Mouse (Mus musculus) forebrain, embryonic 13.5 days (tissue): ENCODE data around the gene Olfr603. TPM values are rescaled to one million over a fixed set of nuclear protein-coding genes. Genes with fewer than 3 reads are reported as not detected.
"Not testable (repeated sequence)": the region's sequence is repeated elsewhere in the genome, so short reads cannot be mapped to it uniquely, and the experiment has no call there.

Experiments
- ATAC-seq: fragments of 200-750 bp; cut with Nextera tagmentation; 2 replicates; pipeline ENCODE4 v1.8.0; 2017
- H3K27ac ChIP-seq: fragments of 300-500 bp; sonication (generic); 2 replicates; pipeline ENCODE4 v1.5.1; 2015; ENCODE audit warnings: inconsistent platforms, mild to moderate bottlenecking, moderate library complexity
- H3K27me3 ChIP-seq: fragments of 300-500 bp; sonication (generic); 2 replicates; pipeline ENCODE4 v1.6.1; 2015; ENCODE audit warnings: mild to moderate bottlenecking, inconsistent platforms
- H3K36me3 ChIP-seq: fragments of 300-500 bp; sonication (generic); 2 replicates; pipeline ENCODE4 v1.6.1; 2015; ENCODE audit warnings: mild to moderate bottlenecking, inconsistent platforms; ENCODE audit not compliant: poor library complexity, severe bottlenecking
- H3K4me1 ChIP-seq: fragments of 300-500 bp; sonication (generic); 2 replicates; pipeline ENCODE4 v1.6.1; 2015; ENCODE audit warnings: inconsistent platforms
- H3K4me2 ChIP-seq: fragments of 300-500 bp; sonication (generic); 2 replicates; pipeline ENCODE4 v1.6.1; 2015; ENCODE audit warnings: inconsistent platforms, mild to moderate bottlenecking, moderate library complexity
- H3K4me3 ChIP-seq: fragments of 300-500 bp; sonication (generic); 2 replicates; pipeline ENCODE4 v1.5.1; 2015; ENCODE audit warnings: mild to moderate bottlenecking, inconsistent platforms
- H3K9ac ChIP-seq: fragments of 300-500 bp; sonication (generic); 2 replicates; pipeline ENCODE4 v1.6.1; 2015; ENCODE audit warnings: mild to moderate bottlenecking, inconsistent platforms
- H3K9me3 ChIP-seq: fragments of 300-500 bp; sonication (generic); replicated peaks from 2 replicates; pipeline ENCODE4 v1.6.1; 2016; ENCODE audit warnings: inconsistent platforms
- WGBS: fragments of 180-500 bp; shearing (Covaris S2); methylation state at CpG from one replicate; pipeline ENCODE4 v1.1.7; 2015; 5-methylcytosine and 5-hydroxymethylcytosine counted together
- microRNA-seq: library from miRNA; unstranded; fragments of <30 nt; microRNA quantifications from one replicate; pipeline ENCODE4, GENCODE M21; 2016
- polyA plus RNA-seq: library from polyadenylated mRNA; unstranded; fragments of >200 nt; fragmentation: Nextera tagmentation; extraction: Ambion mirVana; gene quantifications from 2 replicates; pipeline ENCODE4 v1.2.1, GENCODE M21; 2015

The Olfr603 gene
- polyA plus RNA-seq: not detected in 2 replicates

- Histone ChIP-seq H3K4me2 (no peak within 1 kb of the TSS), H3K27ac (no peak within 1 kb of the TSS), H3K9me3 (no peaks in the 10 kb centered on the region), H3K4me3 (no peak within 1 kb of the TSS), H3K36me3 (no peaks in the 10 kb centered on the region), H3K9ac (no peak within 1 kb of the TSS), H3K27me3 (no peaks in the 10 kb centered on the region), H3K4me1 (no peaks in the 10 kb centered on the region)
- ATAC-seq: no peak
Observed at GRCm38 (mm10) chr7:103386077-103386476, at the start of gene Olfr603. Gene Olfr603 (minus strand): TSS chr7:103386177.

GRCm38 (mm10) chr7:103414772-103415171, 28.8 kb upstream of the Olfr603 start, which contains the start of gene Usp17lc:
Gene Usp17lc (plus strand): TSS chr7:103415072.
- H3K27ac ChIP-seq, H3K4me3 ChIP-seq, H3K4me1 ChIP-seq, H3K27me3 ChIP-seq, H3K36me3 ChIP-seq, ATAC-seq, H3K9me3 ChIP-seq, H3K4me2 ChIP-seq, H3K9ac ChIP-seq: not testable (repeated sequence)
- WGBS: 40% methylated on average over 1 of the region's 1 CpGs

GRCm38 (mm10) chr7:103406521-103407055, 20.6 kb upstream of the Olfr603 start:
- not testable (repeated sequence) for H3K9ac ChIP-seq, H3K9me3 ChIP-seq, H3K4me2 ChIP-seq, H3K27ac ChIP-seq, H3K4me3 ChIP-seq, ATAC-seq, H3K4me1 ChIP-seq, H3K27me3 ChIP-seq, H3K36me3 ChIP-seq
- 73% methylated on average over 3 of the region's 3 CpGs for WGBS

- no peak for ATAC-seq
- no peaks in the 10 kb centered on the region for H3K36me3 ChIP-seq
- H3K4me2 ChIP-seq: no peak overlapping the region
- H3K4me1 ChIP-seq: no peaks in the 10 kb centered on the region
- H3K9me3 ChIP-seq: no peaks in the 10 kb centered on the region
- no peak overlapping the region for H3K4me3 ChIP-seq
- no peaks in the 10 kb centered on the region for H3K27me3 ChIP-seq
- H3K9ac ChIP-seq: no peak overlapping the region
- H3K27ac ChIP-seq: no peak overlapping the region
- WGBS: 4% methylated on average over 1 of the region's 1 CpGs
Observed at GRCm38 (mm10) chr7:103398981-103399380, 13.0 kb upstream of the Olfr603 start.

- no peak overlapping the region for H3K4me2 ChIP-seq
- H3K4me1 ChIP-seq: no peaks in the 10 kb centered on the region
- no peak overlapping the region for H3K4me3 ChIP-seq
- no peak overlapping the region for H3K27ac ChIP-seq
- no peaks in the 10 kb centered on the region for H3K36me3 ChIP-seq
- H3K27me3 ChIP-seq: no peaks in the 10 kb centered on the region
- no peaks in the 10 kb centered on the region for H3K9me3 ChIP-seq
- ATAC-seq: no peak
- H3K9ac ChIP-seq: no peak overlapping the region
Observed at GRCm38 (mm10) chr7:103397758-103398157, 11.8 kb upstream of the Olfr603 start.

GRCm38 (mm10) chr7:103362555-103362954, 23.4 kb downstream of the Olfr603 start, which contains the start of gene Olfr601:
Gene Olfr601 (minus strand): TSS chr7:103362655.
- no peaks in the 10 kb centered on the region for H3K27me3 ChIP-seq
- no peak within 1 kb of the TSS for H3K4me2 ChIP-seq
- H3K9ac ChIP-seq: no peak within 1 kb of the TSS
- no peak within 1 kb of the TSS for H3K27ac ChIP-seq
- no peak within 1 kb of the TSS for H3K4me3 ChIP-seq
- H3K36me3 ChIP-seq: no peaks in the 10 kb centered on the region
- 93% methylated on average over 1 of the region's 1 CpGs for WGBS
- H3K9me3 ChIP-seq: no peaks in the 10 kb centered on the region
- H3K4me1 ChIP-seq: no peaks in the 10 kb centered on the region
- no peak for ATAC-seq

GRCm38 (mm10) chr7:103349569-103349968, 36.4 kb downstream of the Olfr603 start, which contains the start of gene Olfr600:
Gene Olfr600 (minus strand): TSS chr7:103349669.
- no peak within 1 kb of the TSS for H3K9ac ChIP-seq
- no peak for ATAC-seq
- H3K27me3 ChIP-seq: no peaks in the 10 kb centered on the region

GRCm38 (mm10) chr7:103335617-103336016, 50.4 kb downstream of the Olfr603 start, which contains the start of gene Olfr599:
Gene Olfr599 (plus strand): TSS chr7:103335917.
- H3K27me3 ChIP-seq: no peaks in the 10 kb centered on the region
- H3K4me1 ChIP-seq: no peaks in the 10 kb centered on the region
- ATAC-seq: no peak
- H3K9me3 ChIP-seq: no peaks in the 10 kb centered on the region
- 85% methylated on average over 1 of the region's 1 CpGs for WGBS
- no peak within 1 kb of the TSS for H3K27ac ChIP-seq
- no peak within 1 kb of the TSS for H3K4me2 ChIP-seq
- H3K36me3 ChIP-seq: no peaks in the 10 kb centered on the region
- no peak within 1 kb of the TSS for H3K4me3 ChIP-seq
- no peak within 1 kb of the TSS for H3K9ac ChIP-seq

More at GRCm38 (mm10) chr7:103349569-103349968, 36.4 kb downstream of the Olfr603 start, which contains the start of gene Olfr600:
- H3K36me3 ChIP-seq: no peaks in the 10 kb centered on the region
- no peaks in the 10 kb centered on the region for H3K4me1 ChIP-seq
- H3K27ac ChIP-seq: no peak within 1 kb of the TSS
- no peaks in the 10 kb centered on the region for H3K9me3 ChIP-seq
- no peak within 1 kb of the TSS for H3K4me3 ChIP-seq
- H3K4me2 ChIP-seq: no peak within 1 kb of the TSS

Small RNAs within 50 kb of the gene (microRNA-seq; reads per million reads assigned to microRNA genes)
- not detected for gene Gm25774

Other genes with a start within 250 kb of the Olfr603 start
- gene Olfr588-ps1, start 245.3 kb downstream of the Olfr603 start, polyA plus RNA-seq: not detected in 2 replicates
- gene Olfr589, start 229.8 kb downstream of the Olfr603 start, polyA plus RNA-seq: not detected in 2 replicates
- gene Olfr591, start 207.8 kb downstream of the Olfr603 start, polyA plus RNA-seq: not detected in 2 replicates
- not detected in 2 replicates for gene Olfr592, start 201.4 kb downstream of the Olfr603 start, polyA plus RNA-seq
- not detected in 2 replicates for gene Olfr593, start 174.3 kb downstream of the Olfr603 start, polyA plus RNA-seq
- not detected in 2 replicates for gene Olfr594, start 169.2 kb downstream of the Olfr603 start, polyA plus RNA-seq
- gene Usp17ld, start 133.7 kb downstream of the Olfr603 start, polyA plus RNA-seq: not detected in 2 replicates
- not detected in 2 replicates for gene Olfr596, start 80.5 kb downstream of the Olfr603 start, polyA plus RNA-seq
- gene Olfr597, start 69.9 kb downstream of the Olfr603 start, polyA plus RNA-seq: not detected in 2 replicates
- not detected in 2 replicates for gene Olfr598, start 62.6 kb downstream of the Olfr603 start, polyA plus RNA-seq
- not detected in 2 replicates for gene Olfr599, start 50.3 kb downstream of the Olfr603 start, polyA plus RNA-seq
- not detected in 2 replicates for gene Olfr600, start 36.5 kb downstream of the Olfr603 start, polyA plus RNA-seq
- gene Olfr601, start 23.5 kb downstream of the Olfr603 start, polyA plus RNA-seq: not detected in 2 replicates
- not detected in 2 replicates for gene Usp17lc, start 28.9 kb upstream of the Olfr603 start, polyA plus RNA-seq
- gene Olfr605, start 59.3 kb upstream of the Olfr603 start, polyA plus RNA-seq: not detected in 2 replicates
- gene Olfr606, start 62.9 kb upstream of the Olfr603 start, polyA plus RNA-seq: not detected in 2 replicates
- not detected in 2 replicates for gene Olfr607, start 78.0 kb upstream of the Olfr603 start, polyA plus RNA-seq
- not detected in 2 replicates for gene Olfr608, start 83.7 kb upstream of the Olfr603 start, polyA plus RNA-seq
- gene Olfr609, start 111.9 kb upstream of the Olfr603 start, polyA plus RNA-seq: not detected in 2 replicates
- not detected in 2 replicates for gene Olfr610, start 125.9 kb upstream of the Olfr603 start, polyA plus RNA-seq
- gene Olfr611, start 134.7 kb upstream of the Olfr603 start, polyA plus RNA-seq: not detected in 2 replicates
- gene Olfr612, start 156.5 kb upstream of the Olfr603 start, polyA plus RNA-seq: not detected in 2 replicates
- gene Olfr613, start 161.9 kb upstream of the Olfr603 start, polyA plus RNA-seq: not detected in 2 replicates
- gene Olfr615, start 169.9 kb upstream of the Olfr603 start, polyA plus RNA-seq: not detected in 2 replicates
- gene Olfr616, start 183.0 kb upstream of the Olfr603 start, polyA plus RNA-seq: not detected in 2 replicates
- not detected in 2 replicates for gene Olfr617, start 186.9 kb upstream of the Olfr603 start, polyA plus RNA-seq
- not detected in 2 replicates for gene Olfr618, start 203.9 kb upstream of the Olfr603 start, polyA plus RNA-seq
- not detected in 2 replicates for gene Olfr619, start 214.4 kb upstream of the Olfr603 start, polyA plus RNA-seq
- not detected in 2 replicates for gene Olfr620, start 226.4 kb upstream of the Olfr603 start, polyA plus RNA-seq